Mouse (Mus musculus): ENCODE results near the gene Ptprd. TPM values are rescaled to one million over a fixed set of nuclear protein-coding genes. Genes with fewer than 3 reads are reported as not detected.

Gene Ptprd
- polyA plus RNA-seq, 2 experiments: 48.6 to 50.4 TPM

DNA sequence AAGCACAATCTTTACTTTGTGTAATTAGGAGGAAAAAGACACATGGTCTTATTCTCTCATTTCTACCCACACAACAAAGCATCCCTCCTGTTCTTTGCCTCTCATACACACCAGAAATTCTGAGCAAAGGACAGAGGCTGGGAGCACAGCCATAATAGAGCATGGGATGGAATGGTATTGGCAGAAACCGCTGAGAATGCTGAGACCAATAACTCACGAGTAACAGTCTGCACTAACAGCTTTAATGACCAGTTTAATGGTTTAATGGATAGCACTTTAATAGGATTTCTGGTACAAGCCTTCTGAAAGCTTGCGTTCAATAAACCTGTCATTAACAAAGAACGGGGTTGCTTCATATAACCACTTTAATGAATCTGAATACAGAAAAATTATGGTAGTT, 2190.1 kb downstream of the Ptprd start:
- Histone ChIP-seq H3K4me3 (replicated peaks; ENCODE audit: low read length) (no peak overlapping the region), H3K4me2 (replicated peaks; ENCODE audit: low read depth, low read length, severe bottlenecking) (no peak overlapping the region), H3K4me1 (ENCODE audit: control insufficient read depth, insufficient read depth, low read length) (no peaks in the 10 kb centered on the region), H3K36me3 (ENCODE audit: control insufficient read depth, insufficient read depth, low read length) (no peaks in the 10 kb centered on the region), H3K27me3 (ENCODE audit: control insufficient read depth, insufficient read depth, low read length) (no peaks in the 10 kb centered on the region), H3K9me3 (ENCODE audit: control insufficient read depth, low read length) (no peaks in the 10 kb centered on the region), H3K27ac (replicated peaks; ENCODE audit: low read depth, low read length) (no peak overlapping the region), H3K9ac (ENCODE audit: low read depth, low read length, severe bottlenecking) (no peak overlapping the region)
- DNase-seq (ENCODE audit: low spot score) (no peak), ATAC-seq (ENCODE audit: low FRiP score, low read depth) (no peak)
- TF ChIP-seq POLR2A (IDR thresholded peaks at IDR 0.05; ENCODE audit: borderline replicate concordance, extremely low read depth, insufficient read depth, insufficient read length): no peak
- WGBS: 24% methylated on average over 4 of the region's 4 CpGs

- H3K36me3 ChIP-seq (ENCODE audit: control insufficient read depth, insufficient read depth, low read length): no peaks in the 10 kb centered on the region
- 61% methylated on average over 3 of the region's 3 CpGs for WGBS
- no peak for DNase-seq (ENCODE audit: low spot score)
Observed at GRCm38 (mm10) chr4:76015026-76015425, 2196.7 kb downstream of the Ptprd start.

DNA sequence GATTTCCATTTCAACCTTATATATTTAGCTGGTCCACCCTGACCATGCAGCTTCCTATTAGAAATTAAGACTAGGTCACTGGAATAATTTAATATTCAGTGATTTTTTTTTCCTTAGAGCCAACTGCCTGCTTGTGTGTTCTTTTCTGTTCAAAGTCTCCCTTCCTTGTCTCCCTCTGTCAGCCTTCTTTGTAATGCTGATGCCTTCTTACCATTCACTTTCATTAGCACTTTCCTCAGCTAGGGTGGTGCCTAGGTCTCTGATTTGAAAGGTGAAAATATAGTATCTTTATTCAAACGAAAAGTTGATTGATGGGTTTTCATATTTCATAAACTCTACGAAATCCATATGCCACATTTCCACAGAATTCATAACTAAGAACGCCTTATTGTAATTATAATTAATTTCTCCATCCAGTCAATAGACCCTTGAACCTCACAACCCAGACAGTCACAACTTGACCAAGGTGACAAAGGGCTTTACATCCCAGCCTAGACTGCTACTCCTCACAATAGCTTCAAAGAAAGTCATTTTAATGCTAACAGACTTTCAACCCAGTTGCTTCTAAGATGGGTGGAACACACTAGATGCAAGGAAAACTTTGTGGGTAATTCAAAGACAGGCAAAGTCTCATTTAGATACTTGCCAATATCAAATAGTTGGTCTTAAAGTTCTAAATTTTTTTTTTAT, 2197.5 kb downstream of the Ptprd start:
- Histone ChIP-seq H3K36me3 (ENCODE audit: control insufficient read depth, insufficient read depth, low read length) (no peaks in the 10 kb centered on the region), H3K4me2 (replicated peaks; ENCODE audit: low read depth, low read length, severe bottlenecking) (no peak overlapping the region), H3K27me3 (ENCODE audit: control insufficient read depth, insufficient read depth, low read length) (no peaks in the 10 kb centered on the region), H3K9me3 (ENCODE audit: control insufficient read depth, low read length) (no peaks in the 10 kb centered on the region), H3K4me3 (replicated peaks; ENCODE audit: low read length) (no peak overlapping the region), H3K27ac (replicated peaks; ENCODE audit: low read depth, low read length) (no peak overlapping the region), H3K4me1 (ENCODE audit: control insufficient read depth, insufficient read depth, low read length) (no peaks in the 10 kb centered on the region), H3K9ac (ENCODE audit: low read depth, low read length, severe bottlenecking) (no peak overlapping the region)
- 53% methylated on average over 3 of the region's 3 CpGs for WGBS
- no peak for ATAC-seq (ENCODE audit: low FRiP score, low read depth)
- TF ChIP-seq POLR2A (IDR thresholded peaks at IDR 0.05; ENCODE audit: borderline replicate concordance, extremely low read depth, insufficient read depth, insufficient read length): no peak
- no peak for DNase-seq (ENCODE audit: low spot score)

More at GRCm38 (mm10) chr4:76015026-76015425, 2196.7 kb downstream of the Ptprd start:
- H3K27me3 ChIP-seq (ENCODE audit: control insufficient read depth, insufficient read depth, low read length): no peaks in the 10 kb centered on the region
- H3K27ac ChIP-seq (replicated peaks; ENCODE audit: low read depth, low read length): no peak overlapping the region
- no peak overlapping the region for H3K4me2 ChIP-seq (replicated peaks; ENCODE audit: low read depth, low read length, severe bottlenecking)
- H3K4me1 ChIP-seq (ENCODE audit: control insufficient read depth, insufficient read depth, low read length): no peaks in the 10 kb centered on the region
- H3K4me3 ChIP-seq (replicated peaks; ENCODE audit: low read length): no peak overlapping the region
- no peaks in the 10 kb centered on the region for H3K9me3 ChIP-seq (ENCODE audit: control insufficient read depth, low read length)
- TF ChIP-seq POLR2A (IDR thresholded peaks at IDR 0.05; ENCODE audit: borderline replicate concordance, extremely low read depth, insufficient read depth, insufficient read length): no peak
- no peak for ATAC-seq (ENCODE audit: low FRiP score, low read depth)
- no peak overlapping the region for H3K9ac ChIP-seq (ENCODE audit: low read depth, low read length, severe bottlenecking)

- no peak for TF ChIP-seq POLR2A (IDR thresholded peaks at IDR 0.05; ENCODE audit: borderline replicate concordance, extremely low read depth, insufficient read depth, insufficient read length)
- Histone ChIP-seq H3K27ac (replicated peaks; ENCODE audit: low read depth, low read length) (no peak overlapping the region; the same call in 1 of the 2 replicates), H3K4me1 (ENCODE audit: control insufficient read depth, insufficient read depth, low read length) (peaks cover 11% of the 10 kb centered on the region; the same call in 1 of the 2 replicates), H3K27me3 (ENCODE audit: control insufficient read depth, insufficient read depth, low read length) (no peaks in the 10 kb centered on the region), H3K4me3 (replicated peaks; ENCODE audit: low read length) (no peak overlapping the region), H3K4me2 (replicated peaks; ENCODE audit: low read depth, low read length, severe bottlenecking) (no peak overlapping the region), H3K36me3 (ENCODE audit: control insufficient read depth, insufficient read depth, low read length) (no peaks in the 10 kb centered on the region), H3K9ac (ENCODE audit: low read depth, low read length, severe bottlenecking) (no peak overlapping the region), H3K9me3 (ENCODE audit: control insufficient read depth, low read length) (no peaks in the 10 kb centered on the region)
- ATAC-seq (ENCODE audit: low FRiP score, low read depth) (no peak), DNase-seq (ENCODE audit: low spot score) (no peak)
- 84% methylated on average over 4 of the region's 4 CpGs for WGBS
Observed at GRCm38 (mm10) chr4:76008580-76008979, 2203.2 kb downstream of the Ptprd start.

DNA sequence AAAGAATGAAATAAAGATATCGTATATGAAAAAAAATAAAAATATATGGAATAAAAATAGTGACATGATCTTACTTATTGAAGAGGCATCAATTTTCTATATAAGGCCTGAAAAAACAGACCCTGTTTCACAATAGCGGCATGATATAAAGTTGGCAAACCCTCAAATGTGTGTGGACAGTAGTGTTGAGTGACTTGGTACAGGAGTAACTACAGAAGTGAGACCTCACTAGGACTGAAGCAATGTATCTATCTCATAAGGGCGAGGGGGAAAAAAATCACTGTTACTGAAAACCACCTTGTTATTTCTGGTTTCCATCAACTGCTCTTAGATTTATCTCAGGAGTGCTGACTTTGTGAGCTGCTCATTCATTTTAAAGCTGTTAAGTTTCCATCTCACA, 2204.5 kb downstream of the Ptprd start:
- TF ChIP-seq POLR2A (IDR thresholded peaks at IDR 0.05; ENCODE audit: borderline replicate concordance, extremely low read depth, insufficient read depth, insufficient read length): no peak
- H3K36me3 ChIP-seq (ENCODE audit: control insufficient read depth, insufficient read depth, low read length): no peaks in the 10 kb centered on the region
- peak; percentile 26 for DNase-seq (ENCODE audit: low spot score)
- H3K27me3 ChIP-seq (ENCODE audit: control insufficient read depth, insufficient read depth, low read length): no peaks in the 10 kb centered on the region
- H3K9me3 ChIP-seq (ENCODE audit: control insufficient read depth, low read length): no peaks in the 10 kb centered on the region
- no peak overlapping the region for H3K27ac ChIP-seq (replicated peaks; ENCODE audit: low read depth, low read length)
- no peak for ATAC-seq (ENCODE audit: low FRiP score, low read depth)
- no peak overlapping the region for H3K9ac ChIP-seq (ENCODE audit: low read depth, low read length, severe bottlenecking)
- no peak overlapping the region for H3K4me3 ChIP-seq (replicated peaks; ENCODE audit: low read length)
- peaks cover 11% of the 10 kb centered on the region; the same call in 1 of the 2 replicates for H3K4me1 ChIP-seq (ENCODE audit: control insufficient read depth, insufficient read depth, low read length)
- no peak overlapping the region for H3K4me2 ChIP-seq (replicated peaks; ENCODE audit: low read depth, low read length, severe bottlenecking)
- 58% methylated on average over 3 of the region's 3 CpGs for WGBS
